Mouse (Mus musculus): ENCODE results near the gene Rbm20.

- TF ChIP-seq CTCF (IDR thresholded peaks at IDR 0.05; ENCODE audit: low read depth, low read length) (no peak), POLR2A (IDR thresholded peaks at IDR 0.05; ENCODE audit: borderline replicate concordance, low read depth, low read length) (no peak)
These were observed 13.7 kb downstream of the Rbm20 start for GRCm38 (mm10) chr19:53690816-53691215.

All from bone marrow macrophage, adult 2 months (primary cell).